Mouse (Mus musculus): ENCODE measurements around the gene Rpn1.

Rpn1 gene

GRCm38 (mm10) chr6:88067722-88068121 is 16.6 kb upstream of the Rpn1 start:
- no peak for DNase-seq

- no peak for DNase-seq
Measured at GRCm38 (mm10) chr6:88068739-88069138, 15.5 kb upstream of the Rpn1 start.

DNA sequence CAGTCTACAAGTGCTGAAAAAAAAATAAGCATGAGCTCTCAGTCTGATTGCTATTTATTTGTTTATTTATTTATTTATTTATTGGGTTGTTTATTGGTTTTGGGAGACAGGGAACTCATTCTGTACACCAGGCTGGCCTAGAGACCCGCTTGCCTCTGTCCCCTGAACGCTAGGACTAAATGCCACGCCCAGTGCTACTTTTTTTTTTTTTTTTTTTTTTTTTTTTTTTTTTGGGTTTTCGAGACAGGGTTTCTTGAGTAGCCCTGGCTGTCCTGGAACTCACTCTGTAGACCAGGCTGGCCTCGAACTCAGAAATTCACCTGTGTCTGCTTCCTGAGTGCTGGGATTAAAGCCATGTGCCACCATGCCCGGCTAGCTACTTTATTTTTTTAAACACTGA is 13.8 kb upstream of the Rpn1 start:
- no peak for DNase-seq

GRCm38 (mm10) chr6:88071216-88071615 is 13.1 kb upstream of the Rpn1 start:
- no peak for DNase-seq

DNA sequence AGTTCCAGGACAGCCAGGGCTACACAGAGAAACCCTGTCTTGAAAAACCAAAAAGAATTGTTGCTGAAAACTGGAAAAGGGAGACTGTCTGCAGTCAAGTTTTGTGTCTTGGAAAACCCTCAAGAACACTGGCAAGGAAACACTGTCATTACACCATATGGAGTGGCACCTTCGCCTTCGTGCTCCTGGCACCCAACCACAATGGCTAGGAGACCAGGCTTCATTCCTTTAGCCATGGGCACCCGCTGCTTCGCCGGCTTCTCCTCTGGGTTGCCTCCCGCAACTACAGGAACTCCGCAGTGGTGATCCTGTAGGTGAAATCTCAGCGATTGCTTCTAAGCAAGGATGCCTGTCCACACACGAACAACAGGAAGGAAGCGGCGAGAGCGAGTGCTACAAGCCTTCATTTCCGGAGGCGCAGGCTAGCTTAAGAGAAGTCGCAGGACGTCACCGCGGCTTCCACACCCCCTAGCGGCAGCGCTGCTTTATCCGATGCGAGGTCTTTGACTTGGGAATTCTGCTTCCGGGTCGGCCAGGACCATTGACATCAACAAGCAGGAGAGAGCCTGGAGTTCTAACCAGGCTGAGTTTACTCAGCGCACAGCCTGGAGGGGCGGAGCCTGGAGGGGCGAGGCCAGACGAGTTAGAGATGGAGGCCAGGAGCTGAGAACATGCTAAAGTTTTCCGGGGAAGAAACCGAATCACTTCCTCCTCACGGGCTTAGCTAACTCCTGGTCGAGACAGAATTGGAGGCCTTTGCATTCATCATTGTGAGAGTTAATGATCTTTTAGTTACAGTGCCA is 9.3 kb upstream of the Rpn1 start:
- peak; percentile 91 for DNase-seq

GRCm38 (mm10) chr6:88075960-88076517 is 8.2 kb upstream of the Rpn1 start:
- DNase-seq: no peak

GRCm38 (mm10) chr6:88083095-88083494 is 1.2 kb upstream of the Rpn1 start:
- DNase-seq: no peak

DNA sequence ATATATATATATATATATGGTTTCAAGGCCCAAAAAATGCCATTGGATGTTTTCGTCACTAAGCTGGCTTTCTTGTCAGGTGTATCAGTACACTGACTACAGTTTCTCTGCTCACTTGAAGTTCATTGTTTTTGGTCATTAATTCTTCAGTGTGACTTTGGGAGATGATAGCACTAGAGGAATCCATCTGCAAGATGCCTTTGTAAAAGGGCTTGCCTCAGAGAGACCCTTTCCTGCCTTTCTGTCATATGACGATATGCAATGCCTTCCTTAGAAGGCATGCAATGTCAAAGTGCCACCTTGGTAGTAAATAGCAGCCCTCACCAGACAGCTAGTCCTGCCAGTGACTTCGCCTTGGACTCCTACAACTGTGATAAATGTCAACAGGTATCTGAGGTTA is 610 bp upstream of the Rpn1 start:
- no peak for DNase-seq

DNA sequence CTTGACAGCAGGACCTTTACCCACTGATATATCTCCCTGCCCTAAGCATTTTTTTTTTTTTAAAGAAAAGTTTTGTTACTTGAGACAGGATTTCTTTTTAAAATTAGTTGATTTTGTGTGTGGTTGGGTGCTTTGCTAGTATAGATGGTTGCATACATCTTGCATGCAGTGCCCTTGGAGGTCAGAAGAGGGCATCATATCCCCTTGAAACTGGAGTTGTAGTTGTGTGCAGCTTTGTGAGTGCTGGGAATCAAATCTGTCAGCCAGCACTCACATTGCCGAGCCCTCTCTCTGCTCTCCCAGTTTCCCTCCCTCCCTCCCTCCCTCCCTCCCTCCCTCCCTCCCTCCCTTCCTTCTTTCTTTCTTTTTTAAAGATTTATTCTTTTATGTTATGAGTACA is 4.7 kb downstream of the Rpn1 start:
- no peak for DNase-seq

GRCm38 (mm10) chr6:88095377-88095776 is 11.1 kb downstream of the Rpn1 start:
- no peak for DNase-seq

- DNase-seq: no peak
Measured at GRCm38 (mm10) chr6:88102096-88102495, 17.8 kb downstream of the Rpn1 start.

DNA sequence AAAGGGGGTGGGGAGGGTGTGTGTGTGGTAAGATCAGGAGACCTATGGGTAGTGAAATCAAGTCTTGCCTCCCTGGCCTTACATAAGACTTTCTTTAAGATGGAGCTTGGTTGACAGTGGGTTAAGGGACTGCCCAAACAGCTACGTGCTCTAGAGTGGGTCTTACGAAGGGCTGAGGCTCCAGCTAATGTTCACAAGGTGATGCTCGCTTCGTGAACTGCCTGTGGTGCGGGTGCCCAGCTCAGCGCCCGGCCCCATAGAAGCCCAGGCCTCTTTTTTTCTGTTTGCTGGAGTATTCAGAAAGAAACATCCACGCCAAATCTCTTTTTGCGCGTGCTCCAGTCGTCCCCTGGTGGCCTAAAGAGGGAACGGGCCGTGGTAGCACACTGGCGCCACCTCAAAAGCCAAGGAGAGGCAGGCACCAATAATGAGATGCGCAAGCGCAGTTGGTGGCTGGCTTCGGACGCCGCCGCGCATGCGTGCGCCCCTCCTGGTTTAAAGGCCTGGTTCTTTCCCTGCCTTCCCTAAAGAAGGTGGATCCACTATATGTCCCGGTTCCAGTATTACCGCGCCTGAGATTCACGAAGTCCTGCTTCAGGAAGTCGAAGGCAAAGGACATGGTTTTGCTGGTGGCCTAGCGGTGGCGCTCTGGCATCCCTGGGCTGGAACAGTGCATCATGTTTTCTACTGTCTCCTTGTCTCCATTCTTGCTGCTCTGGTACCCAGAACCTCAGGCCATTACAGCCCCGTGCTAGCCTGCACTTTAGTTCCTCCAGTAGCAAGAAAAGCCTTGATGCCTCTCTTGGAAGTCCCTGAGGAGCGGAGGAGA is 21.7 kb downstream of the Rpn1 start:
- peak; percentile 75 to 79 for DNase-seq

GRCm38 (mm10) chr6:88106612-88107123 is 22.4 kb downstream of the Rpn1 start:
- DNase-seq: no peak

DNA sequence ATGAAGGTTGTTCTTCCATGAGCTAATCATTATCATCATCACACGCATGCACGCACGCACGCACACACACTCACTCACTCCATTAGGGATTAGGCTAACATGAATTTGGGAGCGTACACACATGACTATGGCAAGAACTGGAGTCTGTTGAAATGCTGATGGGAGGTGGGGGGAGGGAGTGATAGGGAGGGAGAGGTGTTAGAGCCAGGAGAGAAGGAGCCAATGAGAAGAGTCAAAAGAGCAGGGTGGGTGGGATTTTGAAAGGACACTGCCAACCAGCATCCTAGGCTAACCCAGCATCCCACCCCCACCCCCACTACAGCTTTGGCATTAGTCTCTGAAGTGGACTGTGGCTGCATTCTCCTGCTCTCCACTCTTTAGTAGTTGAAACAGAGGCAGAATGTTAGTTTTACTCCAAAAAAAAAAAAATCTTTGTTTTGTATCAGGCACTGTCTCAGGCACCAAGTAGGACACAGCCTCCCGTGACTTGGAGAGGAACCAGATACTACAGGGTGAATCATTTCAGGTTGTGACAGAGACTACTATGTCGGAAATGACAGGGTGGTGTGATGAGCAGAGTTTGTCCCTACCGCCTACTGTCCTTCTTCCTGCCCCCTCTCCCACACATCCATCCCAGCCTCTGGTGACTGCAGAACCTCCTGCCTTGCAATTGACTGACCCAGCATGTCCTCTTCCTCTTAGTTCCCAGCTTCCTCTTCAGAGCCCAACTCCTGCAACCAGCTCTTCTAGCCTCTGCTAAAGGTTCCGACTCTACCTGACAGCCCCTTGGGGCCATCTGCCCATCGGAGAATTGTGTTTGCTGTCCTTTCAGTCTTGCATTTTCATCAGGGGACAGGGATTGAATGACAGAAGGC is 23.6 kb downstream of the Rpn1 start:
- DNase-seq: no peak

DNA sequence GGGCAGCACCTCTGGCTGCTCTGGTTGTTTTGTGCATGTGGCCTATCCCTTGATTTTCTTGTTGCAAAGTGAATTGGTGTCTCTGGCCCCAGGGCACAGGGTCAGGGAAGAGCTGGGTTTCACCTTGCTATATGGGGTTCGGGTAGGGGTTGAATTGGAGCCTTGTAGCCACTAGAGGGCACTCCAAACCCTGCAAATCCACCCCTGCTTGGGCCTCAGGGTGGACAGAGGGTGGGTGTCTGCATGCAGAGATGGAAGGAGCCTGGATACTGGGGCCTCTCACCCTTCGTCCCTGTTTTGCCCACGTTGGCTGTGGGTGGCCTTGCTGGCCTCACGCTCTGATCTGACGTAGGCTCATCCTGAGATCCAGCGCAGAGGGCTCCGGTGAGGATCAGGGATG is 28.9 kb downstream of the Rpn1 start:
- peak; percentile 30 to 41 for DNase-seq

DNA sequence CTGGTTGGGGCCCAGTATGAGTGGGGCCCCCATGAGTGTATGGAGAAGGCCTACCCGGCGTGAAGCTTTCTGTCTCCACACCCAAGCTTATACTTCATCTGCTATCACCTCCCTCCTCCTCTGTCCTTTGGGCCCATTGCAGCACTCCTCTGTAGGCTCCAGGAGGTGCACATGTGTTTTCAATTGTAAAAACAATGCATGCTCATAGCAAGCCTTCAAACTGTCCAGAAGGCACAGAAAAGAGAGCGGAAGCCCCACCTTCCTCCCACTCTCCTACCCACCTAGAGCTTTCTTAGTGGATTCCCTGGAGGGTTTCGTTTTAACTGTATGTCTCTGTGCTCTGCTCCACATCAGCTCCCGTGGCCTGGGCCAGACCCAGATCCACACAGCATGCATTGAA is 30.1 kb downstream of the Rpn1 start:
- no peak for DNase-seq

- no peak for DNase-seq
Measured at GRCm38 (mm10) chr6:88116347-88117183, 32.3 kb downstream of the Rpn1 start.

- no peak for DNase-seq
Measured at GRCm38 (mm10) chr6:88117184-88117575, 32.9 kb downstream of the Rpn1 start.

GRCm38 (mm10) chr6:88119309-88119708 is 35.0 kb downstream of the Rpn1 start:
- DNase-seq: no peak

DNA sequence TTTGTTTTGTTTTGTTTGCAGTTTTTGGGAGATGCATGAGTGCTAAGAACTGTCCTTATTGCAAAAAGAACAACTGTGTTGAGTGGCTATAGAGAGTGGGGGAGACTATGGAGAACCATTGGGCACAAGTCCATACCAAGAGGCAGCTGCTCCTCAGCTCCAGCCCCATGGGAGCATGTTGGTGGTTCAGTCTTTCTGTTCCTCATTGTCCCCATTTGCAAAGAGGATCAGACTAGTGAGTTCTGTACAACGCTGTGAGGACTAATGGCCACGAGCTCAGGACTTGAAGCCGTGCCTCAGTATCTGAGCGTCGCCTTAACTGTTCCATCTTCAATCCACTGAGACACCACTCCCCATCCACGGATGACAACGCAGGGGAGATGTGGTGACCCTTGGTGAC is 36.5 kb downstream of the Rpn1 start:
- no peak for DNase-seq

DNA sequence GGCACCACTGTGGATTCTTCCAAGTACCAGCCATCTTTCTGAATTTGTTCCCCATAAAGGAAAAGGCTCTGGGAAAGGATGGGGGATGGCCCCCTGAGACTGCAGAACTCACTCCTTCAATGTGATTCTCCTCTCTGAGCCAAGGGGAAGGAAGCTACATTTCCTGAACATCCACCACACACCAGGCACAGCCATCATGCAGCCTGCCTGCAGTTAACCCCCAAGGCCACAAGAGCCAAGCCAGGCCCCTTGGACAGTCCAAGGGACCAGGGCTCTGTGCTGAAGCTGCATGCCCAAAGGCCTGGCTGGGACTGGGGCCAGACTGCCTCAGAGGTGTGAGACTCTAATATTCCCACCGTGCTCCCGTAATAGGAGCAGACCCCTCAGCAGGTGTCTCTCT is 37.5 kb downstream of the Rpn1 start:
- DNase-seq: no peak
